Mouse (Mus musculus): ENCODE measurements at regions not wholly inside any gene's neighbourhood (a gene's known extent, or its start where the extent isn't known, plus 50 kb on each side); places are given as distances from the start of the nearest gene placed in this dataset.

- DNase-seq (ENCODE audit: low spot score in 2 of 2) = no peak
Observed at GRCm38 (mm10) chr9:23025247-23025646, 197.6 kb upstream of the Bmper start.

DNA sequence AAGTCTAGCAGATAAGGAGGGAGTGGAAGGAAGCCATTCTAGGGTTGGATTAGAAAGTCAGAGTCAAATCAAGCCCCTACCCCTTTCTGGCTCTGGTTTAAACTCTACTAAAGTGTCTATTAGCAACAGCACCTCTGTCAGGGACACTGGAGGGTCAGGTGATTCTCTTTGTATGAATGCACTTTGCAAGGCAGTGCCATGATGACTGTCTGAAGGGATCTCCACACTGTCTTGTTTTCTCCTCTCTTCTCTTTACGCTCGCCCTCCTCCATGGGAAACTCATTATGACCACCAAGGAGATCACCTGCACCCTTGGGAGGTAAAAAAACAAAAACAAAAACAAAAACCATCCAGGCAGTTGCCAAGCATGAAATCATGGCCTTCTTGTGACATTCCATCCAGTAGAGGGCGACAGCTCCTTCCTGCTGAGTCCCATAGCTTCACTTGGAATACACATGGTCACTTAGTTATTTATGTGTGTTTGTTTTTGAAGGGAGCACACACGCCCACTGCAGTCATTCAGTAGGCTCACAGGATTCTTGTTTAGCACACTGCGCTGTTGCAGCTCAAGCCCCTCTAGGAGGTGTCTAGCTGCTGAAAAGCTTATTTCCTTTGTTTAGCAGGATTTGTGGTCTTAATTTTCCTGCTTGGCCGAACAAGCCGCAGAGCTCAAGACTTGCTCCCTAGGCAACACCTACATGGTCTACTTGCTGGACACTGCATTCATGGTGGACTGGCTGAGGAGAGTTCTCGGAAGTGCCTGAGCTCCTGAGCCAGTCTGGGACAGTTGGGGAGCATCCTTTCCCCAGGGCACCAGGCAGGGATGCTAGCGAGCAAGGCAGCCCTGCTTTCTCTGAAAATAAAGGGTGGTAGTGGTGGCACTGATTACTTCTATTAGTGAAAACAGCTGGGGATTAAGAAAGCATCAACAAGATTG lies 195.2 kb upstream of the Bmper start:
- DNase-seq (ENCODE audit: low spot score in 2 of 2) = peak; percentile 19 to 59

GRCm38 (mm10) chr9:23029421-23029820 lies 193.5 kb upstream of the Bmper start:
- no peak for DNase-seq (ENCODE audit: low spot score in 2 of 2)

DNA sequence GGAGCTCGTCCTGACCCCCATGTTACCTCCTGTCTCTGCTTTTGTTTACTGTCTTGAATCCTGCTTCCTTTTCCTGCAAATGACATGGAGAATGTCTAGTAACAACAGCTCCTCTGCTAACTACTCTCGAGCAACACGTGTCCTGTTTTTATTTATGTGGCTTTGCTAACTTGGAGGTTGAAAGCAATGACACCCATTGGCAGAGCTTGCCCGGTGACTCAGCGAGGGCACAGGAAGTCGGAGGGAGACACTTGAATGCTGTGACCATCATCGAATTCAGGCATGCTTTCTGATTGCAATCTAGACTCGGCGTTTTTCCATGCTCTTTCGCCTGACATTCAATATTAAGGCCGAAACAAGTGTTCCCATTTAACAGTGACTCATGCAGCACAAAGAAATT lies 192.7 kb upstream of the Bmper start:
- DNase-seq (ENCODE audit: low spot score in 2 of 2) = no peak

GRCm38 (mm10) chr9:23030546-23030945 lies 192.3 kb upstream of the Bmper start:
- no peak for DNase-seq (ENCODE audit: low spot score in 2 of 2)

DNA sequence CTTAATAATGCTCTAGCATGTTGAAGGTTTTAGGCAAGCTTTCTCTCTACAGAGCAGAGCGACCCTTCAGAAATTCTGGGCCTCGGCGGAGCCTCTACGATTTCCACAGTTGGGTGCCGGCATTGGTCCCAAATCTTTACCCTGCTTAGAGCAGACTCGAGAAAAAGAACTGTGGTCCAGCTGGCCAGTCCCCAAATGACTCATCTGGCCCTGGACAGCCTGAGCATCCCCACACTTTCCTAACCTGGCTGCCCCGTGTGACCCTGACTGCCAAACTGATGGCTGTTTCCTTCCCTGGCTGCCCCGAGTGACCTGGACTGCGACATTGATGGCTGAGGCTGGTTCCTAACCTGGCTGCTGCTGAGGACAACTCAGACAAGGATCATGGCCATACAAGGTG lies 191.0 kb upstream of the Bmper start:
- DNase-seq (ENCODE audit: low spot score in 2 of 2) = no peak

DNA sequence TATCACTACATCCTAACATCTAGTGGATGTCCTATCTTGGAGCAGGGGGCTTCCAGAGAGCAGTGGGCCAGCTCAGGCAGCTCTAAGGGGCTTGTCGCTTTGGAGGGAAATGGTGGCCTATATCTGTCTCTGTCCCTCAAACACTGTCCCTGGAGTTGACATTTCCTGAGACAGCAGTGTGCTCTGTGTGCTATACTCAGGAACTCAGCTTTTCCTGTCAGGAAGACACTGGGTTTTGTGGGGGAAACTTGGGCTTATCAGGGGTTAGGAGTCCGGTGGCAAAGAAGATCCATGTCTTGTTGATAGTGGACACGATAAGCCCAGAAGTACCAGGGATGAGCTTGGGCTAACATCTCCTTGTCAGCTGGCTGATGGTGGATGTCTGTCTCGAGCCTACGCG lies 187.6 kb upstream of the Bmper start:
- no peak for DNase-seq (ENCODE audit: low spot score in 2 of 2)

DNA sequence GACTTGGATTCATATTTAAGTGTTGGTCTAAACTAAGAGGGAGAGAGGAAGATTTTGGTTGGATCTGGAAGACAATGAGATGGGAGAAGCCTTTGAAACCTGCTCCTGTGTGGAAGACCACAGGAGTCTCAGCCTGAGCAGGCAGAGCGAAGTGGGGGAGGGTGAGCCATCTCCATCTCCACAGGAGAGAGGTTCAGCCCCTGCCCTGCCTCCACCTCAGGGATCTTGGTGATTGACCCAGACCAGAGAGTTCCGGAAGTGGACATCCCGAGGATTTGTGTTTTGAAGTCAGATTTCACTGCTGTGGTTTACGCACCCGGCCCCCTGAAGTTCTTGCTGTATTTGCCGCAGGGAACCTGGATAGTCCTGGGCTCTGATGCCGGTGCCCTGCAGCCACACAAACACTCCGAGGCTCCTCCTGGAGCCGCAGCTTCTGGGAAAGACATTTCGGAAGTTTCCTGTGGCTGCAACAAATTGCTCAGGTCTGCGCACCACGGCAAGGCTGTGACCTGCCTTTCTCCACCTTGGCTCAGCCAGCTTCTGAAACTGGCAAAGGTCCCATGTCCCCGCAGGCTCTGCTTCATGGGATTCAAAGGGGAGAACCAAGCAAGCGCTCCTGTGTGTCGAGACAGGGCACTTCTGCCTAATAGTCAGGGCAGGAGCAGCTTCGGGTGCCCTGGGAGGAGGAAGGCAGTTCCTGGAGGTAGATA lies 186.8 kb upstream of the Bmper start:
- no peak for DNase-seq (ENCODE audit: low spot score in 2 of 2)

GRCm38 (mm10) chr9:23037513-23037914 lies 185.4 kb upstream of the Bmper start:
- DNase-seq (ENCODE audit: low spot score in 2 of 2) = no peak

DNA sequence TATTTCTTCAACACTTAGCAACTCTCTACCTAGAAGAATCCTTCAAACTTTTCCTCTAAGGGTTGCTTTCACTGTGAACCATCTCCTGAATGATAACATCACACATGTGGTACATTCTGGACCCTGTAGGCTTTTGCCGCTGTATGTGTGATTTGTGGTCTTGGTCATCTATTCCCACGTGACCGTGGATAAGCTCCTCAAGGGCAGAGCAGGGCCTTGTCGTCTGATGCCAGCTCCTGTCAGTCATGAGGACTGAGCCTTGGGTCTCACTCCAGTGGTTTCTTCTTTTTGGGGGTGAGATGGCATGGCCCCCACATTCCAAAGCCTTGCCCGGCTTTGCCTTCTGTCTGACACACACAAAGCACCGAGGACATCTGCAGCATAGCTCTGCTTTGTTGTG lies 183.3 kb upstream of the Bmper start:
- DNase-seq (ENCODE audit: low spot score in 2 of 2) = no peak

DNA sequence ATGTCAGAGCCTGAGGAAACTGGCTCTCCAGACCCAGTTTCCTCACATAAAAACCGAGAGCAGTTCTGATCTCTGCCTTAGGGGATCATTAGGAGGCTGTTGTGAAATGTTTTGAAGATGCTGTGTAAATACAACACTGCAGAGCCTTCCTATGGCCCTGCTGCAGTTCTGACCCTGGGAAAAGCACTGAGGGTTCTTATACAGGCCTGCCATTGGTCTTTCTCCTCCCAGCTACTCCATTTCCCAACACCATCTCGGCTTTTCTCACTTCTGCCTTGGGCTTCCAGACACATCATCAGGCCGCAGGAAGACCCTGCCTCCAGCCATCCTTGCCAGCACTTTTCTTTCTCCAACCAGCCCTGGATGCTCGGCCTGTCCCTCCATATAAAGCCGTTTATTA lies 181.9 kb upstream of the Bmper start:
- no peak for DNase-seq (ENCODE audit: low spot score in 2 of 2)

DNA sequence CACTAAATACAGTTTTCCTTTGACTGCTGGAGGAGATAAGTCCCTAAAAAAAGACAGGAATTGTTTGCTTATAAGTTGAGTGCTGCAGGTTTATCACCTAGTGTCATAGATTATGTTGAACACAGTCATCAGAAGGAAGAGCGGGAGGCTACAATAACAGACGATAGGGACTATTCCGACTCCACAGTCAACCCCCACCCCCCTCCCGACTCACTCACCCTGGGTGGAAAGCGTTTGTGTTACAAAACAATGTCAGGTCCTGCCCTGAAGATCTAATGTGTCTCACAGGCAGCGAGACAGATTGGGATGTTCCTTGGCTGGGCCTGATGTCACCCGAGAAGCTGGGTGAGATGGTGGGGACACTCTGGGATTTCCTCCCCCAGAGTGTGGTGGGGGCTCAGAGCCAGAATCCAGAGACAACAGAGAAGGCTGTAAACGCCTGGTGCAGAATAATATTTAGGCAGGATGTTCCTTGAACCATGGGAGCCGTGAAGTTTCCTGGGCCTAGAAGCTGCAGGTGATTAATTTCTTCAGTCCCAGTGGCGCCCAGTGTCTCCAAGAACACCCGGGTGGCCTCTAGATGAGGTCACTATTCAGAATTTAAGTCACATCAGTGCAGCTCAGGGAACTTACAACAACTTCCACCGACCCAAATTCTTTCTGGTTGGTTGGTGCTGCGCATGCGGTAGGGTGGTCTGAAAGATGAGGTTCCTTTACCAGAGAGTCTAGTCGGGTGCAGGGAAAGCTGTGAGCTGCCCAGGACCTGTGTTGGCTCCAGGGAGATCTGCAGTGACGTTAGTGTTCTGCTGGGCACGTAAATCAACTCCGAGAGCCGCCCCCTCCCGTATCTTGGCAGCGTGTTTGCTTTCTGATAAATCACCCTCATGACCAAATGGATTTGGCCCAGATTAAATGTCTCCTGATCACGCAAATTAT lies 181.1 kb upstream of the Bmper start:
- DNase-seq (ENCODE audit: low spot score in 2 of 2) = no peak

DNA sequence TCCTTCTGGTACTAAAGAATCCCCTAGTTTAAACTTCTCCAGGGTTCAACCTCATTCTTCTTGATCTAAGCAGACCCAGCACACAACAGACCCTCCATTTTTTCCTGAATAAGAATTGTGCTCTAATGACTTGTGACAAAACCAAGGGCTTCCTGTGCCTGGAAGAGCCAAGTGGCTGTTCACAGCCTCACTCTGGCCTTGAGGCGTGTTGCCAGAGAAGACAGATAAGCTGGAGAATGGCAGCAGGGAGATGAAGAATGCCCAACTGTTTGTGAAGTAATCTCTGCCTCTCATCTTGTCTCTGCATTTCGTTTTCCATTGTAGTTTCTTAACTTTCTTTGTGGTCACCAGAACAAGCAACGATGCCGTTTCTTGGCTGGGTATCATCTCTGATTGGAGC lies 179.9 kb upstream of the Bmper start:
- DNase-seq (ENCODE audit: low spot score in 2 of 2) = no peak

- no peak for DNase-seq (ENCODE audit: low spot score in 2 of 2)
Observed at GRCm38 (mm10) chr9:23045486-23045885, 177.4 kb upstream of the Bmper start.

DNA sequence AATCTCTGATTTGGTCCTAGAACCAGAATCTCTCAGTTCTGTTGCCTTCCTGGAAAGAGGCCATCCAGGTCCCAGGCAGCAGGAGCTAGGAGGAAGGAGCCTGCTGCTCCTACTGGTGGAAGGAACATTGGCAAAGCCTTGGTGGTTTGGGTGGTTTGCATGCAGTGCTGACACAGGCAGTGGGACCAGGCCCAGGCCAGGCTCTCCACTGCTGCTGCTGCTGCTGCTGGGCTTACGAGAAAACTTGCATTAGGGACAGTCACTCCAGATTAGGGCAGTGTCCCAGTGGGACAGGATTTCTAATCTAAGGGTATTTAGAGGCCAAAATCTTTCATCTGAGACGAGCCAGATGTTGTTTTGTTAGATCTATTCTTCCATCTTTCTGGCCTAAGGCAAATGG lies 172.1 kb upstream of the Bmper start:
- no peak for DNase-seq (ENCODE audit: low spot score in 2 of 2)

DNA sequence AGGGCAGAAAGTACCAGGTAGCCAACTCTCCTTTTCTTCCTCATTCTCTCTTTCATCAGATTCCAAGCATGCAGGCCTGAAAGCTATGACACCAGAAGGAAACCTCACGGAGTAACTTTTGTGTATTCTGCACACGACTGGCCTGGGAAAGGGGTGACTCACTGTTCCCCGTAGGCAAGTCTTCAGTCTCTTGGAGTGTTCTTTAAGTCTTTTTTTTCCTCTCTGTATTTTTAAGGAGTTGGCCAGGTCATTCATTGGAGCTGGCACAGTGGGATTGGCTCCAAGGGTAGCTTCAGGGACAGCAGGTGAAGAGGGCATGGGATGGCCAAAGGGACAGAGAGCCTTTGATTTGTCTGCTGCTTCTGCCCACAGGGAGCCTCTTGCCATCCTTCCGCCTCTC lies 163.3 kb upstream of the Bmper start:
- no peak for DNase-seq (ENCODE audit: low spot score in 2 of 2)

DNA sequence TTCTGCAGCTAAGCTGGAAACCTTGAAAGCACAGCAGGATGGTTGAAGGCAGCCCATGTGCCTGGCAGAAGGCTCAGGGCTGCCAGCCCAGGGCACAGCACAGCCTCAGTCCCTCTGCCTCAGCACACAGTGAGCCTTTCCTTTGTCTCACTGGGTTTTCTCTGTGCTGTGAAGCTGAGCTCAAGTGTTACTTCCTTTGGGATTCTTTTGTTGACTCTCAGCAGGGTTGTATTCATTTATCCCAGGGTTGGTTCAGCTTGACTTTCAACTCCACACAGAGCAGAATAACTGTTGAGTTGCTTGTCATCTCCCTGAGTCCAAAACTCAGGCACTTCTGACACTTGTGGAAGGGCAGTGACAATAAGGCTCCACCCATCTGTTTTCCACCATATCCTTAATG lies 162.3 kb upstream of the Bmper start:
- DNase-seq (ENCODE audit: low spot score in 2 of 2) = no peak

GRCm38 (mm10) chr9:23061179-23061929 lies 161.5 kb upstream of the Bmper start:
- no peak for DNase-seq (ENCODE audit: low spot score in 2 of 2)

DNA sequence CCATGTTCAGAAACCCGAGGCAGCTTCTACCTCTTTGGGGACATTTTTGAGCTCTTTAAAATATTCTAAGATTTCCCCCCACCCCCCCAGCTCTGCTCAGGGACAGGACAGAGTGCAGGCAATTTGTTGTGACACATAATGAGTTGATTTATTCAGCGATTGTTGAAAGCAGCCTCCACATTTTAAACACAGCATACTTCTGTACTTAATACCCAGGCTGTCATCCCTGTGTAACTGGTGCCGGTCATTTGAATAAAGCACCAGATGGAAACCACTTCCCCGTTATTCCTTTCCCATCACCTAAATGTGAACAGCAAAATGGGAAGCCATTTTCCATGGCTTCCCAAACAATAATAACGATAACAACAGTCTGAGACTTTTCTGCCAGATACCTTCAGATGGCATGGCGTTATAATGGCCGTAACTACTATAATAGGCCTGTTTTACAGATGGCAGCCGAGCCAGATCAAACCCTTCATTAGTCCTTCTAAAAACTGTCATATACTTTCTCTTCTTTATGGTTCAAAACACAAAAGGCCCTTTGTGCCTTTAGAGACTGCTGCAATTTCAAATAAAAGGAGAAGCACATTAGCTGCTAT lies 160.7 kb upstream of the Bmper start:
- DNase-seq (ENCODE audit: low spot score in 2 of 2) = no peak

- DNase-seq (ENCODE audit: low spot score in 2 of 2) = no peak
Observed at GRCm38 (mm10) chr9:23062656-23063444, 160.0 kb upstream of the Bmper start.

All from frontal cortex, postnatal 14 days (tissue).